Mouse (Mus musculus): ENCODE results near the gene Scn4a.

Scn4a gene

DNA sequence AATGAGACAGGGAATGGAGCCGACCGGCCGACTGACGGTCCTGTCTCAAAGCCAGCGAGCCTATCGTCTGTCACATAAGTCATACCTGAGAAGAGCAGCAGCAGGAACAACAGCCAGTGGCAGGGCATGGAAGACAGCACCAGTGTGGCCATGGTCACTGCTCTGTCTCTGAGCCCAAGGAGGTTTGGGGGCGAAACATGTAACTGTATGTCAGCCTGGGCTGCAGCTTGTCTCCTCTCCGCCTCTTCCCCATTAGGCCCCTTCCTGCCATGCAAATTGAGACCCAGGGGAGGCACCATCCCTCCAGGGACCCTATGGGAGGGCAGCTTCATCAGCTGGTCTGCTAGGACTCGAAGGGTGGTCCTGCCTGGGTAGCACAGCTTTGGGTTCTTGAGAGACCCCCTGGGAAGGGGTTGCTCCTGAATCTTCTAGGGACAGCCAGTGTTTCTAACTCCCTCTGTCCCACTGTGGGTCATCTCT, 38.7 kb downstream of the Scn4a start, which contains the start of gene Cd79b:
Cd79b (minus strand) TSS at position 430 of the 480 bp plus-strand sequence.
- no peak for DNase-seq (ENCODE audit: low read depth)

DNA sequence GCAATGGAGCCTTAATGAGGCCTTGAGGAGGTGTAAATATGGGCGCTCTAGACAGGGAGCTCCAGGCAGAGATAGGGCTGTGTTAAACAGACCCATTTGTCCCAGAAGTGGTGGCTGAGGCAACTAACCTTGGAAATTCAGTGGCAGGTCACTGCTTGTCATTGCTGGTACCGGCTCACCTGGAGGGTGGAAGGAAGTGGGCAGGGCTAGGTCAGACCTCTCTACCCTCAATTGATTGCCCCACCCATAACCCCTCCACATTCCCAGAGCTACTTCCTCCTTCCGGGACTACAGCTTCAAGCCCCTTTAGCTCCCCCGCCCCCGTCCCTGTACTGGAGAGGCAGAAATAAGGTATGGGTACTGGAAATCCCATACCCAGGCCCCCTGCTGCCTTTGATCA, 39.6 kb downstream of the Scn4a start:
- DNase-seq (ENCODE audit: low read depth) = peak; percentile 33

DNA sequence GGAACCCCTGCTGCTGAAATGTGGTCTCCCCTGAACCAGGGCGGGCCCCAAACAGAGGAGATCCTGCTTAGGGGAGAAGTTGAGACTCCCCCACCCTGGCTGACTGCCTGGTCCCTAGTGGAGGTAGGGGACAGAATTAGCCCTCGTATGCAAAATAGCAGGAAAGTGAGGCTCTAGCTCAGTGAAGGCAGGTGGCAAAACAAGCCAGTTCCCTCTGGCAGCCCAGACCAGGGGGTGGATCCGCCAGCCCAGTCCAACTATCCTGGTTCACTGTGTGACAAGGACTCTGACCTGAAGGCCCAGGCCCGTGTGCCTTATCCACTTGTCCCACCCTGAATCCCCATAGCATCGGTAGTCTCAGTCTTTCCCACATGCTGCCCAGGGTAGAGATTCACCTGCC, 43.0 kb downstream of the Scn4a start:
- no peak for DNase-seq (ENCODE audit: low read depth)

DNA sequence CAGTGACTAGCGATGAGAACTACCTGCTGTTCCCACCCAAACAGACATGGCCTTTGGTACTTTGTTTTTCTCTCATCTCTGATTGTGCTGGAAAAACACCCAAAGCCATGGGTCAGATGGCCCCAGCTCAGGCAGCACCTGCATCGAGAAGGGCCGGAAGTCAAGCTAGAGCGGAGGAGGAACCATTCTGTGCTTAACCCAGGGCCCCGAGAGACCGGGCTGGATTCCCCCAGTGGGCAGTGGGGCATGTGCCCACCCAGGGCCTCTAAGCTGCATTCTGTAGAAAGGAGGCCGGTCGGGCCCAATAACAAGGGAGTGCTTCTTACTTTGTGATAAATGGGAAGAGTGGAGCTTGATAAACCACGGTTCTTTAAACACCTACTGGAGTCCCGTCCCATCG, 44.9 kb downstream of the Scn4a start:
- no peak for DNase-seq (ENCODE audit: low read depth)

DNA sequence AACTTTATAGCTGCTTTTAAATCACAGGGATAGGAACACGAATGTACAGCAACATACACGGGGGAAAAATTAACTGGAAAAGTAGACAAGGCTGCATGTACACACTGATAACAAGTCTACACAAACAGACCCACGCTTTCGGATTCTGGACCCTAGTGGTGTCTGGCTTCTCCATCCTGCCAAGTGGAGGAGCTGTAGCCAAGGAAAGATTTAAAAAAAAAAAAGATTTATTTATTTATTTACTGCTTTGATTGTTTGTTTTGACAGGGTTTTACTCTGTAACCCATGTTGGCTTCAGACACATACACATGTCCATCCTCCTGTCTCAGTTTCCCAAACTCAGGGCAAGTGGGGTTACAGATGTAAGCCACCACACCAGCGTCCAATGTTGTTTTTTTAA, 45.7 kb downstream of the Scn4a start:
- DNase-seq (ENCODE audit: low read depth) = no peak

DNA sequence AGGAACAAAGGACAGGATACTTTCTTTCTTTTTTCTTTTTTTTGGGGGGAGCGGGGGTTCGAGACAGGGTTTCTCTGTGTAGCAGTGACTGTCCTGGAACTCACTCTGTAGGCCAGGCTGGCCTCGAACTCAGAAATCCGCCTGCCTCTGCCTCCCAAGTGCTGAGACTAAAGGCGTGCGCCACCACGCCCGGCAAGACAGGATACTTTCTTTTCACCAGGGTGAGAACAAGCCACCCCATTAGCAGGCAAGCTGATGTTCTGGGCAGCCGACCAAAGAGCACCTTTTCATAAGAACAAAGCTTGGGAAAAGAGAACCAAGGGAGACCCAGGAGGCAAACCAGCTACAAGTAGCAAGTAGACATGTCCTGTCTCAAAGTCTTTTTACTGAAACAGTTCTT, 46.3 kb downstream of the Scn4a start:
- no peak for DNase-seq (ENCODE audit: low read depth)

DNA sequence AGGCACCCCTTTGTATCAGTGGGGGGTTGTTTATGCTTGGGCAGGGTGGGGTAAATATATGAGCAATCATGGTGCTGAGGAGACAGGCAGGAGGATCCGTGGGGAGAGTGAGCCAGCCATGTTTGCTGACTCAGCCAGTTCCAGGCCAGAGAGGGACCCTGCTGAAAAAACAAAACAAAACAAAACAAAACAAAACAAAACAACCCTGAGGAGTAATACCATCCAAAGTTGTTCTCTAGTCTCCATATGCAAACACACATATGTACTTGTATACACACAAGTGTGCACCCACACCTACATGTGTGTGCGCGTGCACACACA, 47.1 kb downstream of the Scn4a start:
- DNase-seq (ENCODE audit: low read depth) = no peak

DNA sequence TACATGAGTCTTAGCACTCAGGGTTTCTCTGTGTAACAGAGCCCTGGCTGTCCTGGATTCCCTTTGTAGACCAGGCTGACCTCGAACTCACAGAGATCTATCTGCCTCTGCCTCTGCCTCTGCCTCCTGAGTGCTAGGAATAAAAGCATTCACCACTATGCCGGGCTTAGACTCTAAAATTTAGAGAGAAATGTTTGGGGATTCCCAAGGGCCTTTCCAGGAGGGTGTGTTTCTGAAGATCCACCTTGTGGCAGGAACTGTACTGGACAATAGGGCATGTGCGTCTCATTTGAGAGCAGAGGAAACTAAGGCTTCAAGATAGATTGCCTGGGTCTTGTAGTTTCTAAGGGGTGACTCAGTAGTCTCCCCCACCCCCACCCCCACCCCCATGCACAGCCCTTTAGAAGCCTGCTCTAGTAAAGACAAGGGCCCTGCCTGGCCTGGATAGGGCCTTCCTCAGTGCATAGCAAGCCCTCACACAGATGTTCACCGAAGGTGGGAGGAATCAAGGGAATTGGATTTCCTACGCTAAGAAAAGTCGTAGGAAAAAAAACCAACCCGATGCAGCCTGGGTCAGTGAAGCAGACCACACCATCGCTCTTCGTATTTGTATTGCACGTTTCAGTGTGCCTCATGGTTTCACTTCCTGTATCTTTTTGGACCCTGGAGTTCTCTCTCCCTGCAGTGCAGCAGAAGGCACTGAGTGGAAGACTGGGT, 47.6 kb downstream of the Scn4a start:
- peak; percentile 38 for DNase-seq (ENCODE audit: low read depth)

DNA sequence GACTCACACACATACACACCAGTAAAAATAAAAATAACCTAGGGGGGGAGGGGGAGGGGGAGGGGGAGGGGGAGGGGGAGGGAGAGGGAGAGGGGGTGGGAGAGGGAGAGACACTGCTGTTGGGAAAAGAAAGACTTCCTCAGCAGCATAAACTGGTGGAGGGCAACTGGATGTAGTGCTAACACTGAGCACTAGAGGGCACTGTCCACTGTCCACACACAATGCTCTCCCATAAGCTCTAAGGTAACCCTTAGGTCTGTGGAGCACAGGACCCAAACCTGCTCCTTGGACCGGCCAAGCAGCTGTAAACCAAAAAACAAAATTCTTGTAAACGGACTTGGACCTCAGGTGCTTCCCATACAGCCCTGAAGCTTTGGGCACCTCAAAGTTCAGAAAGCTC, 50.5 kb downstream of the Scn4a start:
- DNase-seq (ENCODE audit: low read depth) = peak; percentile 87

DNA sequence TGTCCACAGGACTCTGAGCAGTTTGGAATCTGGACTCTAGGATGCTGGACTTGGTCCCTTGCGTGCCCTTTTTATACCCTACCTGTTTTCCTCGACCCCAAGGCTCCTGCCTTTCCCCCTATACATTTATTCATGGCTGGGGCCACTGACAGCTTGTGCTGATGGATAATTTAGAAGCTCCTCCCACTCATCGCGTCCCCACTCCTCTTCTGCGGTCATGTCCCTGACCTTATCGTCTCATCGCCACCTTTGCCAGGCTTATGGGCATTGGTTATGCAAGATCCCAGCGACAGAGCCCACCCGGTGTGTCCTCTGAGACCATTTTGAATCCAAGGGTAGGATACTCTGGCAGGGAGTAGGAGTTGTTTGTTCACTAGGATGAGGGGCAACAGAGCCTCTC, 51.3 kb downstream of the Scn4a start, which contains the start of gene Gh:
Gh (minus strand) TSS at position 101 of the 400 bp plus-strand sequence.
- DNase-seq (ENCODE audit: low read depth) = no peak

DNA sequence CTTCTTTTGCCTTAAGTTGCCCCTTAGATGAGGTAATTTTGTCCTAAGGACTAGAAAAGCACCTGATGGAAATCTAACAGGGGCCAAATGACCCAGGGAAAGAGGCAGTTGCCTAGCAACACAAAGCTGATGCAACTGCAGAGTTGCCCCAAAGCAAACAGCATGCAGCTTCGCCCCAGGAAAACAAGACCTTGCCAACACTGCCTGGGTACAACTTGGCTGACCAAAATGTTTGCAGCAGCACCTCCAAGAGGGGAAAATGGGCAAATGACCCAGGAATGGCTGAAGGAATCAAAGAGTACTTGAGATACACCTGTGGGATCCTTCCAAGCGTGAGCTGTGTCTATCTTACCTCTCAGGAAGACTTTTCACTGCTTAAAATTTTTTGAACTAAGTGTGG, 61.2 kb downstream of the Scn4a start:
- DNase-seq (ENCODE audit: low read depth) = no peak

DNA sequence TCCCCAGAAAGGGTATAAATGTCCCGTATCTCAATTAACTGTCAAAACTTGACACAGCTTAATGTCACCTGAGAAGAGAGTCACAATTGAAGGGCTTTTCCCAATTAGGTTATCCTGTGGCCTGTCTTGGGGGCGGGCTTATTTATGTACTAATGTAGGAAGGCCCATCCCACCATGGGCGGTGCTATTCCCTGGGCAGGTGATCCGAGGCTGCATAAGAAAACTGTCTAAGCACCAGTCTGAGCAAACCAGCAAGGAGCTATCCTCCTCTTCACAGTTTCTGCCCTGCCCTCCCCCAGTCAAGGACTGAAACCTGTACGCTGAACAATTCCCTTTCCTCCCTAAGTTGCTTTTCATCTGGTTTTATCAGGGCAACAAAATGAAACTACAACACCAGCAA, 62.7 kb downstream of the Scn4a start:
- DNase-seq (ENCODE audit: low read depth) = no peak

DNA sequence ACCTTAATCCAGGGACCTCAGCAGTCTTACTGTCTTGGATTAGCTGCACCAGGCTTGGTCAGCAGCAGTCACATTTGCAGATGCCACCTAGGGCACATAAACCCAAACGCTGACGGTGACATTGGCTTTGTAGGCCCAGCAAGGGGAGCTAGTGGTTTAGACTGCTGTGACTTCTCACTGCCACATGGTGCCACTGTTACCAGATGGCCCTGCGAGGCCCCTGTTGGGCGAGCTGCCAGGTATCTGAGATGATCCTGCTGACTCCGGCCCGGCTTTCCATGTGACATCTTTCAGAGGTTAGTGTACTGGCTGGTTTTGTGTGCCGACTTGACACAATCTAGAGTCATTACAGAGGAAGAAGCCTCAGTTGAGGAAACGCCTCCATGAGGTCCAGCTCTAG, 63.7 kb downstream of the Scn4a start:
- peak; percentile 22 for DNase-seq (ENCODE audit: low read depth)

DNA sequence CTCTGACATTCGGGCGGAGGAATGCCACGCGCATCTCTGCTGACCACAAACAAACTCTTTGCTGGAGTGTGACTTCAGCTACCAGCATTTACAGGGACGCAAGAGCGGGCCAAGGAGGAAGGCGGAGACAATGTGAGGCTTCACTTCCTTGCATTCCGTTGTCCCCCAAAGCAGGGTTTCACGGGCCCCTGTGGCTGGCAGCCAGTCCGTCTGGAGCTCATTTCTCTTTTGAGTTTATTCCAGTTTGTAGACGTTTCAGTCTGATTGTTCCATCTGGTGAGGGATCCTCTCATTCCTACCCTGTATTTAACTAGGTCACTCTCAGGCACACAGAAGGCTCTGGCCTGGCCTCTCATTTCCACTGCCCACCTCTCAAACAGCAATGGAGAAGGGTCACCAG, 66.1 kb downstream of the Scn4a start:
- DNase-seq (ENCODE audit: low read depth) = no peak

DNA sequence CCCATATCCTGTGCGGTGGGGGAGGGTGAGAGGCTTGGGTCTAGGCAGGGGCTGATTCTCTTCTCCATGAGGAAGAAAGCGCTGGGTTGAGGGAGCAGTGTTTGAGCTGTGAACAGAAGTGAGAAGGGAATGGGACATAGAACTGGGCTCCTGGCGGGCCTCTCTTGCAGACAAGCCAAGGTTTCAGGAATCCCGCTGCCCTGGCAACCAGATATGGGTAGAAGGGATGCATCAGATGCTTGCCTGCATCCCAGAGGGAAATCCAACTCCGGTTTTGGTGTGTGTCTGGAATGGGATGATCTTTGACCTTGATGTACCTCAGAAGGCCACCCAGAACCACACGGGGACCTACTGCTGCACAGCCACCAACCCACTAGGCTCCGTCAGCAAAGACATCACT, 66.9 kb downstream of the Scn4a start:
- no peak for DNase-seq (ENCODE audit: low read depth)

DNA sequence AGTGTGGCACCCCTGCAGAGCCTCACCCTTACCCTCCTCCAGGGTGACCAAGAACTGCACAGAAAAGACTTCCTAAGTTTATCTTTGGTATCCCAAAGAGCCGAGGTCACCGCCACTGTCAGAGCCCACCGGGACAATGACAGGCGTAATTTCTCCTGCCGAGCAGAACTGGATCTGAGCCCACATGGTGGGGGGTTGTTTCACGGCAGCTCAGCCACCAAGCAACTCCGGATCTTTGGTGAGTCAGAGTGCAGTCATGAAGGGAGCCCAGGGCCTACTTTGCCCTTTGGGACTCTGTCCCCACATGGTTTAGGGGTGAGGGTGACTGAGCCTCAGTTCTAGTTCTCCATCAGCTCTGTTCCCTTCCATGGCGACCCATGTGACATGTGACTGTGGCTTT, 69.0 kb downstream of the Scn4a start:
- no peak for DNase-seq (ENCODE audit: low read depth)

DNA sequence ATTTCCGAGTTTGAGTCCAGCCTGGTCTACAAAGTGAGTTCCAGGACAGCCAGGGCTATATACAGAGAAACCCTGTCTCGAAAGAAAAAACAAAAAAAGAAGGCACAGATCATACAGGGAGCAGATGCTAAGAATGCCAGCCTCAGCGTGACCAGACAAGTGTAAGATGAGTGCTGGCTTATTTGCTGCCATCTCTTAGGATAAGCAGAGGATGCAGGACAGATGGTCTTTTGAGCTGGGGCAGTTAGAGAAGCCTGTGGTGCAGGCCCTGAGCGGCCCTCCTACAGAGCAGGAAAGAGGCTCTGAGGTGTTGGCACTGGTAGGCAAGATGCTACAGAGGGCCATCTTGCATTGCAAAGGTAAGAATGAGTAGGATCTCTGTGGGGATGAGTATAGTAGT, 69.7 kb downstream of the Scn4a start:
- no peak for DNase-seq (ENCODE audit: low read depth)

DNA sequence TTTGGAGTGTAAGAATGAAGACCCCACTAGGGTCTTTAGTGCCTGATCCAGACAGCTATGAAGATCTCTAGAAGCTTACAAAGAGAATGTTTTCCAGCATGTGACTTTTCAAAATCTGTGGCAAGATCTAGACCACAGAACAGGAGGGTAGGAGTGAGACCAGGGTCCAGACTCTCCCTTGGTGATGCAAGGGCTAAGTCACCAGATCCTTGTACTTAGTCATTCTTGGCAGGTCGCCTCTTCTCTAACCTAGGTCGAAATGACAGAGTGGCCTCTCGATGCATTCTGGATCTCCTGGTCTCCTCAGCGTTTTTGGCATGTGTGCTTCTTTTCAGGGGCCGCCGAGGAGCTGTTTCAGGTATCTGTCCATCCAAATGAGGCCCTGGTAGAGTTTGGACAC, 70.6 kb downstream of the Scn4a start:
- DNase-seq (ENCODE audit: low read depth) = no peak

DNA sequence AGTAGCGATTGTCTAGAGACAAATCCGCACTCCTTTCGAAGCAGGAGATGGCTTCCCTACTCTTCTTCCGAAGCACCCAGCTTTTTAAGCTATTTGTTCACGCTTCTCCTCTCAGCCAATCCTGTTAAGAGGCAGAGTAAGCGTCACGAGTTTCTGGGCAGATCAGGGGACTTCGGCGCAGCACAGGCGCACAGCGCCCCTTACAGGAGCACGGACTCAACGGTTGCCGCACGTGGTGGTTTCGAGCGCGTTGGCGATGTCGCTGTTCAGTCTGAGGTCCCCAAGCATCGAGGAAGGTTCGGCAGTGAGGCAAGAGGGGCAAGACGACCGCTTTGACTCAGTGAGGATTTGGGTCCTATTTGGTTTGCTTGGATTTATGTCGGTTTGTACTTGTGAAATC, 76.6 kb downstream of the Scn4a start, which contains the start of gene Tcam1:
Tcam1 (plus strand) TSS at position 219 of the 400 bp plus-strand sequence.
- peak; percentile 99 for DNase-seq (ENCODE audit: low read depth)

DNA sequence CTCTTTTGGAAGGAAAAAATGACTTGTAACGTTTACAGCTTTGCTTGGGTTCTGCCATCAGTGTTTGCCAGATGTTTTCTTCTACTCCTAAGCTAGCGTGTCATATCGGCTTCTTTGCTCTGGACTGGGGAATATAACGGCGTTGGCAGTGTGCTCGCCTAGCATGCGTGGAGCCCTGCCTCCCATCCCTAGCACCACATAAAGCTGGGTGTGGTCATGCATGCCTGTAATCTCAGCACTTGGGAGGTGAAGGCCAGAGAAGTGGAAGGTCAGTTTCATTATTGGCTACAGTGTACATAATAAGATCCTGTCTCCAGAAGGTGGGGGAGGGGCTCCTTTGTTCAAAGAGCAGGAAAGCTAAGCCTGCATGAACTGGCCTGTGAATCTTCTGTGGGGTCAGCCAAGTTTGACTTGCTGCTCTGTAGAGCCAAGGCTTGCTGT, 78.1 kb downstream of the Scn4a start:
- no peak for DNase-seq (ENCODE audit: low read depth)

DNA sequence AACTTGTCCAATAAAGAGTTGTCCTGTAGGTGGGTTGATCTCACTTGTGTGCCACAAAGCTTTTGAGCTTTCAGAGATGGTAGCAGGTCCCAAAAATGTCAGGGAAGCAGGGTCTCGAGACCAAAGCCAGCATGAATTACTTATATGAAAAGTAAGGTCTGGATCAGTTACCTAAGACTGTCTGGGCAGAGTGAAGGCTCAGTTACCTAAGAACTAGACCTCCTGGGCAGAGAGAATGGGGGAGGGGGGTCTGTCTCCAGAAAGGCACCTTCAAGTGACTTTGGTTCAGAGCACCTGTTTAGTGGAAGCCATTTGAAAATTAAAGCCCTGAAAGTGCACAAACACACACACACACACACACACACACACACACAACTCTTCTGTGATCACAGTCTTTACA, 78.7 kb downstream of the Scn4a start:
- no peak for DNase-seq (ENCODE audit: low read depth)

DNA sequence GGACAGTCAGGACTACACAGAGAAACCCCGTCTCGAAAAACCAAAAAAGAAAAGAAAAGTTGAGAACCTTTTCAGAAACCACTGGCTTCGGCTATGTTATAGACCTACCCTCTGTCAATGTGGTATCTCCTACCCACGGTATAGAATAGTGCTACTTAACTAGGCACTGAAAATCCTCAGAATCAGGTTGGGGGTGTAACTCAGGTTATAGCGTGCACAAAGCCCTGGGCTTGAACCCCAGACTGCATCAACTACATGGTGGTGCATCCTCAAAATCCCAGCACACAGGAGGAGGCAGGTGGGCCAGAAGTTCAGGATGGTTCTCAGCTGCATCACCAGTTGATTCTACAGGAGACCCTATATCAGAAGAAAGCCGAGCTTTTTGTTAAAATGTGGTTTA, 79.3 kb downstream of the Scn4a start:
- no peak for DNase-seq (ENCODE audit: low read depth)

DNA sequence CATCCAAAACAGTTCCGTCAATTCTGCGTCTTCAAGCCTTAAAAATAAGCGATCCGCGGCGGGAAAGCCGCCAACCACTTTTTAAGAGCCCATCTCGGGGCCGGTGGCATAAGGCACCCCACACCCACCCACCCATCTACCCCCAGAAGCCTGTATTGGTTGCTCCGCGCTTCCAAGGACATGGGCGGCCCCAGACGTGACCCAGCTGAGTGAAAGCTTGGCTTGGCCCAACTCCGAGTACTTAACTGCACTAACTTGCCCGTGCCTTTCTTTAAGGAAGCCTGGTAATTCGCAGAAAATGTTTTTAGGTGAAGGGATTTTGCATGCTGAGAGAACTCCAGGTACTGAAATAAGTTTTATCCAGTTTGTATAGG, 79.8 kb downstream of the Scn4a start:
- DNase-seq (ENCODE audit: low read depth) = no peak

DNA sequence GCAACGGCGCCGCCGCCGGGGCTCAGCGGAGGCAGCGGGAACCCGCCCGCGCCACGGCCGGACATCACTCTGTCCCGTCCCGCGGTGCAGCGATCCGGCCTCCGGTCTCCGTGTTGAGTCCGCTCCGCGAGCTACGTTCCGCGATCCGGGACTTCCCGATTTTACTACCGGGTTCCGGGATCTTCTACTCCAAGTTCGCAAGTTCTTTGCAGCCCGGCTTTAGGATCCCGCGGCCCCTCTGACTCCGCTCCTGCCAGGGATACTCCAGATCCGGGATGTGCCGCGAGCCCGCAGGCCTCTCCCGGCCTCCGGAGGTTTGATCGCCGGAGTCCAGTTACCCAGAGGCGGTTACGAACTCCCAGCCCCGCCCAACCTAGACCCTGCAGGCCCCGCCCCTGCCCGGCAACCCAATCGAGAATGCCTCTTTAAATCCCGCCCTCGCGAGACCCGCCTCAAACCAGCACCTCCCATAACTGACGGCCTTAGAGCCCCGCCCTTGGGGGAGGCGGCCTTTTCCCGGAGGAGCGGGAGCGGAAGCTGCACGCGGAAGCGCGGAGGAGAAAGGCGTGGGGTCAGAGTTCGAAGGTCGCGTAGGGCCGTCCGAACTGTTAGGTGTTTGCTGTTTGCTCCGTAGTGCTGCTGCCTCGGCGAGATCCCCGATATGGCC, 80.3 kb downstream of the Scn4a start, which contains the start of gene Smarcd2:
Smarcd2 (minus strand) TSS at position 329 of the 667 bp plus-strand sequence.
- DNase-seq (ENCODE audit: low read depth) = peak; percentile 99
